Mouse (Mus musculus): ENCODE data around the gene Itih4.

Itih4 gene

DNA sequence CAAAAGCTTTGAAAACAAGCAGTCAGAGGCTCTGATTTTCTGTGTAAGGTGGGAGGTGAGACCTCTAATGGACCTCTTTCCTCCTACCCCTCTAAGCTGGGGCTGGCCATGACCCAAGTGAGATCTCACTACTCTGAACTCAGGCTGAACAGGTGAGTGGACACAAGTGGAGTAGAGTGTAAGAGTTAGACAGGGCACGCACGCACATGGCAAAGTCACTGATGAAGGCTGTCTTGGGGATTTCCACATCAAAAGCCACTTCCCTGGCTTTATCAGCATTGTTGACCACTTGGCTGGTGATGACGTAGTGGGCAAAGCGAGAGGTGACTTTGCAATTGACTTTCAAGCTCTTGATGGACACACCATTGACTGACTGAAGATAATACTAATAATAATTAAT, 56.0 kb downstream of the Itih4 start:
- no peak for DNase-seq (ENCODE audit: low read depth, low spot score)

DNA sequence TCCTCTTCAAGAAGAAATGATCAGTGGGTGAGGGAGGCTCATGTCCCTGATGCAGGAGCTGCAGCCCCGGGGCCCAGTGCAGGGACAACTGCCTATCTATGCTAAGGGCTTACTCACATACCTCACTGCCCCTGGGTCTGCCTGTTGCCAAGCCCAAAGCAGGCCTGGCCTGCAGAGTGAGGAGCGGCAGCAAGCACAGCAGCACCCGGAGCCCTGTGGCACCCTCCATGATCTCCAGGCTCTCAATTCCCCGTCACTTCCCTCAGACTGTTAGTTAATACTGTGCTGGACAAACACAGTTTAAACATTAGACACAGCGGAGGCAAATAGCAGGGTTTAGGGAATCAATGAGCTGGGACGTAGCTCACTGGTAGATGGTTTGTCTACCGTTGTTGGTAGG, 56.8 kb downstream of the Itih4 start, which contains the start of gene Itih1:
TSS of gene Itih1 (minus strand) at position 252 of the 400 bp plus-strand sequence.
- DNase-seq (ENCODE audit: low read depth, low spot score), result no peak

DNA sequence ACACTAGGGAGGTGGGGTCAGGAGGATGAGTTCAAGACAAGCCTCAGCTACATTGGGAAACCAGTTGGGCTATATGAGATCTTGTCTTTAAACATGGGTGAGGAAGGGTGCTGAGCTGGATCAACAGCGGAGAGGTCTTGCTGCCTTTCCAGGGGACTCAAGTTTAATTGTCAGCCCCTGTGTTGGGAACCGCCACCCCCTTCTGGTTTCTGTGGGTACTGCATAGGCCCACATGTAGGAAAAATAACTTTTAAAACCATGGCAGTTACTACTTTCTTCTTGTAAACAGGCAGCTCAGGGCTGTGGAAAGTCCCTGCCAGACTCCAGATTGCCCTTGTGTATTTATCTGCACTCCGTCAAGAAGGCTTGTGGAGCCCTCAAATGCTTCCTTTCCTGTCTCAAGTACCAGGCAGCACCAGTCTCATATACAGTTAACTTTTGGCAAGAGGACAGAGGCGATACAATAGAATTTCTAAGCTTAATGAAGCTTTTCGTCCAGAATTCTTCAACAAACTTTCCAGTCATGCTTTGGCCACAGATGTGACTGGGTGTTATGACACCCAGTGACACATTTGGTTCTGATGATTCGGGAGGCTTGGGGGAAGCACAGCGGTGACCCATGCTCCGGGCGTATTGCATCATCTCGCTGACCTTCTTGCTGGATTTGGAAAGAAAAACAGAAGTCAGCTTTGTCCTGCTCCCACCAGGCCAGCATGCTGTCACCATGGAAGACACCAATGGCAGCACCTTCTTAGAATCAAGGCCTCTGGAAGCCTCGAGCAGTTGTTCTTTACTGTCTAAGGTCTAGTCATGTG, 57.8 kb downstream of the Itih4 start:
- peak; percentile 43 for DNase-seq (ENCODE audit: low read depth, low spot score)

DNA sequence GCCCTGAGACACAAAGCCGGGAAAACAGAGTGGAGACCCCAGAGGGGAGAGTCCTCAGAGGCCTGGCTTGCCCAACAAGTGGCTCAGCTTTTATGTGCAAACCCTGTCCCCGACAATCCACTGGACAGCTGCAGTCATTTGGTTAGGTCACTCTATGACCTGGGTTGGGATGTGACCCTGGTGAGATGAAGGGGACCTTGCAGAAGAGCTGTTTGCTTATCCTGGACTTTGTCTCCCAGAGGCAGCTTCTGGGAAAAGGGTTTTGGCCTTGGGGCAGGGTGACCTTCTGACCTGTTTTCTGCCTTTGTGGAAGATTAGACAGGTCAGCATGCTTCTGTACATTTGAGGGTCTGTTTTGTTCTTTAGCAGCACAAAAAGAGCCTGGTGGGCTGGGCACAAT, 58.5 kb downstream of the Itih4 start:
- no peak for DNase-seq (ENCODE audit: low read depth, low spot score)

DNA sequence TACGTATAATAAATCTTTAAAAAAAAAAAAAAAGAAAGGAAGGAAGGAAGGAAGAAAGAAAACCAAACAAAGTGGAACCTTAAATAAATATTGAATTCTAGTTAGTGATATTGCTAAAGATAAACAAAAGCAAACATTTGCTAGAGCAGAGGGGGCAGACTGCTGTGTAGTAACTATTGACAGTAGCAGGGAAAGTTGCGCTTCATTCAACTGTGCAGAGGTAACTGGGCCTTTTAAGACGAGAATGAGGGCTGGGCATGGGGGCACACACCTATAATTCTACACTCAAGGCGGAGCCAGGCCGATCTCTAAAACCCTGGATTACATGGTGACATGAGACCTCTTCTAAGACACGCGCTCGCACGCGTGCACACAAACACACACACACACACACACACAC, 63.7 kb downstream of the Itih4 start:
- DNase-seq (ENCODE audit: low read depth, low spot score), result no peak

DNA sequence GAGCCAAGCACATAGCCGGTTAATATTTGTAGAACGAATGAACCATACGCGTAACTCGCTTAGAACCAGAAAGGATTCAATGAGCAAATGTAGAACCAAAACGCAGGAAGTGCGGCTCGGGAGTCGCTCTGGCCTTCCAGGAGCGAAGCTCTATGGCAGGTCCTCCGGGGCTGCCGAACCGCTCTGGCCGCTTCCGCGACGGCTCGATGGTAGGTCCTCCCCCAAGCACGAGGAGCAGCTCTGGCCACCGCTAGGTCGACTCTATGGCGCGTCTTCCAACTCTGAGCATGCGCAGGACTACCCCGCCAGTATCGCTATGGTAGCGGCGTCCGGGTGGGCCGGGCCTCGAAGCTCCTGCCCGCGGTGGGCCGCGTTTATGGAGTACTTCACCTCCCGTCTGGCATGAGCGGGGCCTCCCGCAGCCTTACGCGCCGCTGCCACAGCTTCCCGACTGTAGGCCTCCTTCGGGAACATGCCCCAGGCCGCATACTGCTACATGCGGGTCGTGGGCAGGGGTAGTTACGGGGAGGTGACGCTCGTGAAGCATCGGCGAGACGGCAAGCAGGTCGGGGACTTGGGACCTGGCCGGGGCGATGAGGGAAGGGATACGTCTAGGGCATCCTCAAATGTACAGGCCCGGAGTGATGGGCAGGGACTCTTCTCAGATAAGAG, 65.0 kb downstream of the Itih4 start, which contains the start of gene Nek4:
TSS of gene Nek4 (plus strand) at position 224 of the 672 bp plus-strand sequence.
- DNase-seq (ENCODE audit: low read depth, low spot score), result peak; percentile 97
